Mouse (Mus musculus) ES-Bruce4 (cell line): Measurements from ENCODE around the gene Tor1a.

Experiments used
- CTCF ChIP-seq: IDR thresholded peaks from one replicate; pipeline ENCODE4 v1.8.1; 2011; ENCODE audit warnings: low read depth, low read length
- EP300 ChIP-seq: IDR thresholded peaks from 2 replicates; pipeline ENCODE4 v1.6.1; 2011; ENCODE audit warnings: low read depth, low read length; ENCODE audit not compliant: insufficient read depth

DNA sequence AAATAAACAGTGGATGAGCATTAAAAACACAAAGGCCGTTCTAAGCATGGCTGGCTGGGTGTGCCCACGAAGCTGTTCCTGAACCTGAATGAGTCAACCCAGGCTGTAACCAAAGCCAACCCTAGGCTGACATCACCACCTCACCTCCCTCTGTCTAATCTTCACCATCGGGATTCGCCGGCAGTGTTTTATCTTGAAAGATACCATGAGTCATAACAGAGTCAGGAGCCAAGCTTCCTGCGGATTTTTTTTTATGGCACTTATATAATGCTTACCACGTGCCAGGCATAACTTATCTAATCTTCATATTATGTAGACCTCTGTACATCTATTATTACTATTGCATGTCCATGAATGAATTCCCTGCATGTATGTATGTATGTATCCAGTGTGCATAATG lies 47.5 kb downstream of the Tor1a start:
- TF ChIP-seq EP300 (no peak), CTCF (no peak)
